Mouse (Mus musculus) forebrain, embryonic 15.5 days (tissue): Measurements from ENCODE around the gene Gabbr2. TPM values are rescaled to one million over a fixed set of nuclear protein-coding genes. Genes with fewer than 3 reads are reported as not detected.
A peak's percentile ranks its signal among the peaks of the same experiment; 100 is the strongest.

Source experiments
- ATAC-seq: fragments of 200-750 bp; cut with Nextera tagmentation; replicated peaks from 2 replicates; pipeline ENCODE4 v1.8.0; 2017; ENCODE audit warnings: mild to moderate bottlenecking, moderate TSS enrichment, moderate library complexity
- H3K27ac ChIP-seq: fragments of 300-500 bp; sonication (generic); replicated peaks from 2 replicates; pipeline ENCODE4 v1.5.1; 2015; ENCODE audit warnings: mild to moderate bottlenecking, inconsistent platforms
- H3K27me3 ChIP-seq: fragments of 300-500 bp; sonication (generic); 2 replicates; pipeline ENCODE4 v1.6.1; 2015; ENCODE audit warnings: inconsistent platforms
- H3K36me3 ChIP-seq: fragments of 300-500 bp; sonication (generic); 2 replicates; pipeline ENCODE4 v1.6.1; 2015; ENCODE audit warnings: mild to moderate bottlenecking, inconsistent platforms
- H3K4me1 ChIP-seq: fragments of 300-500 bp; sonication (generic); 2 replicates; pipeline ENCODE4 v1.6.1; 2015; ENCODE audit warnings: inconsistent platforms
- H3K4me2 ChIP-seq: fragments of 300-500 bp; sonication (generic); replicated peaks from 2 replicates; pipeline ENCODE4 v1.6.1; 2015; ENCODE audit warnings: mild to moderate bottlenecking, inconsistent platforms
- H3K4me3 ChIP-seq: fragments of 300-500 bp; sonication (generic); 2 replicates; pipeline ENCODE4 v1.5.1; 2015; ENCODE audit warnings: mild to moderate bottlenecking, inconsistent platforms
- H3K9ac ChIP-seq: fragments of 300-500 bp; sonication (generic); replicated peaks from 2 replicates; pipeline ENCODE4 v1.6.1; 2015; ENCODE audit warnings: mild to moderate bottlenecking, inconsistent platforms
- H3K9me3 ChIP-seq: fragments of 300-500 bp; sonication (generic); 2 replicates; pipeline ENCODE4 v1.6.1; 2016; ENCODE audit warnings: inconsistent platforms
- WGBS: fragments of 180-500 bp; shearing (Covaris S2); methylation state at CpG from one replicate; pipeline ENCODE4 v1.1.7; 2015; ENCODE audit warnings: mixed read lengths; 5-methylcytosine and 5-hydroxymethylcytosine counted together
- polyA plus RNA-seq: library from polyadenylated mRNA; unstranded; fragments of >200 nt; fragmentation: Nextera tagmentation; extraction: Ambion mirVana; gene quantifications from 2 replicates; pipeline ENCODE4 v1.2.1, GENCODE M21; 2015

The Gabbr2 gene
- polyA plus RNA-seq, 1 experiment from 2014 or later, result 3.6 TPM

DNA sequence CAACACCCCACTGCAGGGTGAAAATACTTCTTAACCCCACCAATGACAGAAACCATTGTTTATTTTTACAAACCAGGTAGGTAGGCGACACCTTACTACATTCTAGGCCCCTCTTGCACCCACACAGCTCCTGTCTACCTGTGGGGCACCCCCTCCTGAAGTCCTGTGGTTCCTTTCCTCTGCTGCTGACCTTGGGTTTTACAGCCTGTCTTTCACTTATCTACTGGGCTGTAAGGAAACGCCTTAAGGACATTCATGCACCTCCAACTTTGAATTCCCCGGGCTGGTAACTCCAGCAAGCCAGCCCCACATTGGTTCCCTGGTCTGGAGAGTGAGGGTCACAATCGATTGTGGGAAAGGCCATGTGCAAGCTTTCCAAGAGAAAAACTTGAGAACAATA, 34.7 kb downstream of the Gabbr2 start:
- ATAC-seq, result no peak
- no peak overlapping the region for H3K4me2 ChIP-seq
- H3K9ac ChIP-seq, result no peak overlapping the region
- no peak overlapping the region for H3K27ac ChIP-seq
- no peak overlapping the region for H3K4me3 ChIP-seq
- H3K4me1 ChIP-seq, result no peaks in the 10 kb centered on the region
- H3K27me3 ChIP-seq, result no peaks in the 10 kb centered on the region
- no peaks in the 10 kb centered on the region for H3K9me3 ChIP-seq
- WGBS, result 77% methylated on average over 4 of the region's 4 CpGs
- no peaks in the 10 kb centered on the region for H3K36me3 ChIP-seq

DNA sequence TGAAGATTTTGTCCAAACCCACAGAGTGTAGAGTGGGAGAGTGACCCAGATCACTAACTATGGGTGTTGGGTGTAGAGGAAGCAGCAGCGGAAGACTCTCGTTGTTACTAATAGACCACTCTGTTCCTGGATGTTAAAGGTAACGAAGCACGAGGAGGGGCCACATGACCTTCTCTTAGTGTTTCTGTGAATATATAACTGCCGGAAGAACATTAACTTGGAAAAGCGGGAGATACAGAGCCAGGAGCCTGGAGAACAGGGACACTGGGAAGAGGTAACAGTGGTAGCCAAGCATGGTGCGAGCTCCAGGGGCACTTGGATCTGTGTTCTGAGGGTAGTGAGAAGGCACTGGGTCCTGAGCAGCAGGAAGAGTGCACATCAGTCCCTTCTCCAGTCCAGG, 38.7 kb downstream of the Gabbr2 start:
- 87% methylated on average over 7 of the region's 7 CpGs for WGBS
- Histone ChIP-seq H3K4me2 (no peak overlapping the region), H3K4me1 (no peaks in the 10 kb centered on the region), H3K9ac (no peak overlapping the region), H3K9me3 (no peaks in the 10 kb centered on the region), H3K4me3 (no peak overlapping the region), H3K27me3 (no peaks in the 10 kb centered on the region), H3K27ac (no peak overlapping the region), H3K36me3 (no peaks in the 10 kb centered on the region)
- ATAC-seq, result no peak

GRCm38 (mm10) chr4:46952562-46952961, 39.1 kb downstream of the Gabbr2 start:
- Histone ChIP-seq H3K27ac (no peak overlapping the region), H3K4me1 (no peaks in the 10 kb centered on the region), H3K9me3 (no peaks in the 10 kb centered on the region), H3K4me2 (no peak overlapping the region), H3K4me3 (no peak overlapping the region), H3K36me3 (no peaks in the 10 kb centered on the region), H3K27me3 (no peaks in the 10 kb centered on the region), H3K9ac (no peak overlapping the region)
- no peak for ATAC-seq
- WGBS, result 89% methylated on average over 4 of the region's 4 CpGs

DNA sequence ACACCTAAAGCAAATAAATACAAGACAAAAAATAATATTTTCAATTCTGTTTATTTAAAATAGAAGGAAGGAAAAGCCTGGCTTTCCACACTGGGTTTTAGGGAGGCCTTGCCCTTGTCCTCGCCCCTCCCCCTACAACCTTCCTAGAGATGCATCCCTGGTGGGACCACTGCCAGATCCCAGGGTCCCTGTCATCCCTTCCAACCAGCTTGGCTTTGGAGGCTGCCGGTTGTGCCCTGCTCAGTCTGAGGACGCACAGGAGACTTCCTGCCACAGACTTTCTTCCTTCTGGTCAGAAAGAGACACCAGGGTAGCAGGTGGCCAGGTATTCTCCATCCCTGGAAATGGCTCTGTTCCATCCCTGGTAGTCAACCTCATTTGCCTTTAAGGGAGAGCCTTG, 57.4 kb downstream of the Gabbr2 start:
- no peaks in the 10 kb centered on the region for H3K9me3 ChIP-seq
- H3K27me3 ChIP-seq, result no peaks in the 10 kb centered on the region
- H3K9ac ChIP-seq, result no peak overlapping the region
- H3K4me2 ChIP-seq, result no peak overlapping the region
- 83% methylated on average over 3 of the region's 3 CpGs for WGBS
- no peak overlapping the region for H3K27ac ChIP-seq
- no peaks in the 10 kb centered on the region for H3K36me3 ChIP-seq
- H3K4me3 ChIP-seq, result no peak overlapping the region
- H3K4me1 ChIP-seq, result peaks cover 13% of the 10 kb centered on the region; the same call in 1 of the 2 replicates
- no peak for ATAC-seq

DNA sequence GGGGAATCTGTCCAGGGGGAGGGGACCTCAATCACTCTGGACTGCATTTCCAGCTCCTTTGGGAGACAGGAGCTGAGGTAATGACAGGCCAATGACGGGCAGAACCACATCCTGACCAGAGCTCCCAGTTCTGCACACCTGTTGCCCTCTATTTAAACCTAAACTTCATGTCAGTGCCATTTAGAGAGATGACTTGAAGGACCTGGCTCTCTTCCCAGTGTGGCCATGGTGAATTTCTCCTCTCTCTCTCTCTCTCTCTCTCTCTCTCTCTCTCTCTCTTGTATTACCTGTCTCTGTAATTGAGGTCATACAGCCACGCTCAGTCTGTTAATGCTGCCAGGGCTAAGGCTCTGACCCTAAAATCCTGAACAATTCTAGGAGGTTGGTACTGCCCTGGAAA, 58.1 kb downstream of the Gabbr2 start:
- no peak for ATAC-seq

GRCm38 (mm10) chr4:46931706-46932397, 59.8 kb downstream of the Gabbr2 start:
- peak; percentile 66 for ATAC-seq
- Histone ChIP-seq H3K4me1 (peaks cover 17% of the 10 kb centered on the region; the same call in 1 of the 2 replicates), H3K9me3 (no peaks in the 10 kb centered on the region), H3K27ac (no peak overlapping the region; the same call in 1 of the 2 replicates), H3K27me3 (no peaks in the 10 kb centered on the region), H3K9ac (no peak overlapping the region), H3K36me3 (no peaks in the 10 kb centered on the region), H3K4me2 (no peak overlapping the region), H3K4me3 (no peak overlapping the region)
- 24% methylated on average over 9 of the region's 9 CpGs for WGBS

More for the DNA sequence above, 58.1 kb downstream of the Gabbr2 start:
- Histone ChIP-seq H3K27me3 (no peaks in the 10 kb centered on the region), H3K27ac (no peak overlapping the region), H3K9ac (no peak overlapping the region), H3K9me3 (no peaks in the 10 kb centered on the region), H3K4me3 (no peak overlapping the region), H3K36me3 (no peaks in the 10 kb centered on the region), H3K4me2 (no peak overlapping the region), H3K4me1 (peaks cover 13% of the 10 kb centered on the region; the same call in 1 of the 2 replicates)
- 72% methylated on average over 2 of the region's 2 CpGs for whole genome bisulfite sequencing

- ATAC-seq, result no peak
- H3K27ac ChIP-seq, result no peak overlapping the region
- no peaks in the 10 kb centered on the region for H3K27me3 ChIP-seq
- no peak overlapping the region for H3K4me3 ChIP-seq
- no peak overlapping the region for H3K9ac ChIP-seq
- H3K4me1 ChIP-seq, result peaks cover 17% of the 10 kb centered on the region; the same call in 1 of the 2 replicates
- WGBS, result 56% methylated on average over 3 of the region's 3 CpGs
- H3K36me3 ChIP-seq, result no peaks in the 10 kb centered on the region
- no peak overlapping the region for H3K4me2 ChIP-seq
- no peaks in the 10 kb centered on the region for H3K9me3 ChIP-seq
Measured at GRCm38 (mm10) chr4:46928112-46928511, 63.6 kb downstream of the Gabbr2 start.

DNA sequence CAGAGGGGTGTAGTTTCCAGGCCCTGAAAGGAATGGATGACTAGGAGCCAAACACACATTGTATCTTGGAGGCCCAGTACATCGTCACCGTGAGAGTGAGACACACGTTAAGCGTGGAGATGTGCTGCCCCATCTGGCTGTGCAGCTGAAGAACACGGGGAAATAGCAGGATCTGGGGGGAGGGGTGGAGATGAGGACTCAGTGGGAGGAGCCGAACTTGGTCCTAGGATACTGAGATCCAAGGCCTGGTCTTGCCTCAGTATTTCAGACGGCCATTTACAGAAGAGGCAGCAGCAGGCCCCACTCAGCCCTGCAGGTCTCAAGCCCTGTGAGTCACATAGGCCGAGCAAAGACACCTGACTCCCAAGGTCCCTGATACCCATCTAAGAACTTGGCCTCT, 72.5 kb downstream of the Gabbr2 start:
- H3K9ac ChIP-seq, result no peak overlapping the region
- ATAC-seq, result peak; percentile 59

GRCm38 (mm10) chr4:46916786-46917185, 74.9 kb downstream of the Gabbr2 start:
- no peak overlapping the region for H3K27ac ChIP-seq
- WGBS, result 88% methylated on average over 6 of the region's 6 CpGs
- no peaks in the 10 kb centered on the region for H3K9me3 ChIP-seq
- H3K4me2 ChIP-seq, result no peak overlapping the region
- H3K36me3 ChIP-seq, result no peaks in the 10 kb centered on the region
- no peak overlapping the region for H3K9ac ChIP-seq
- ATAC-seq, result no peak
- H3K27me3 ChIP-seq, result no peaks in the 10 kb centered on the region
- H3K4me3 ChIP-seq, result no peak overlapping the region
- H3K4me1 ChIP-seq, result no peaks in the 10 kb centered on the region

More for the DNA sequence above, 72.5 kb downstream of the Gabbr2 start:
- WGBS, result 48% methylated on average over 8 of the region's 8 CpGs
- no peaks in the 10 kb centered on the region for H3K27me3 ChIP-seq
- no peaks in the 10 kb centered on the region for H3K9me3 ChIP-seq
- no peak overlapping the region for H3K4me2 ChIP-seq
- H3K36me3 ChIP-seq, result no peaks in the 10 kb centered on the region
- no peak overlapping the region for H3K4me3 ChIP-seq
- H3K27ac ChIP-seq, result no peak overlapping the region
- no peaks in the 10 kb centered on the region for H3K4me1 ChIP-seq

- 89% methylated on average over 12 of the region's 12 CpGs for WGBS
- no peak for ATAC-seq
- H3K4me1 ChIP-seq, result no peaks in the 10 kb centered on the region
- no peaks in the 10 kb centered on the region for H3K27me3 ChIP-seq
- no peaks in the 10 kb centered on the region for H3K36me3 ChIP-seq
- no peaks in the 10 kb centered on the region for H3K9me3 ChIP-seq
- no peak overlapping the region for H3K27ac ChIP-seq
- H3K4me3 ChIP-seq, result no peak overlapping the region
- no peak overlapping the region for H3K9ac ChIP-seq
- no peak overlapping the region for H3K4me2 ChIP-seq
Measured at GRCm38 (mm10) chr4:46915934-46916333, 75.7 kb downstream of the Gabbr2 start.

- Histone ChIP-seq H3K36me3 (no peaks in the 10 kb centered on the region), H3K4me1 (no peaks in the 10 kb centered on the region), H3K27ac (no peak overlapping the region), H3K9me3 (no peaks in the 10 kb centered on the region), H3K27me3 (no peaks in the 10 kb centered on the region), H3K4me3 (no peak overlapping the region), H3K9ac (no peak overlapping the region), H3K4me2 (no peak overlapping the region)
- 81% methylated on average over 14 of the region's 14 CpGs for WGBS
- no peak for ATAC-seq
Measured at GRCm38 (mm10) chr4:46915476-46915875, 76.2 kb downstream of the Gabbr2 start.

- Histone ChIP-seq H3K27ac (no peak overlapping the region), H3K4me1 (no peaks in the 10 kb centered on the region), H3K4me2 (no peak overlapping the region), H3K9ac (no peak overlapping the region), H3K9me3 (no peaks in the 10 kb centered on the region), H3K4me3 (no peak overlapping the region), H3K27me3 (no peaks in the 10 kb centered on the region), H3K36me3 (no peaks in the 10 kb centered on the region)
- no peak for ATAC-seq
- 97% methylated on average over 6 of the region's 6 CpGs for WGBS
Measured at GRCm38 (mm10) chr4:46914606-46915005, 77.1 kb downstream of the Gabbr2 start.
